Mouse (Mus musculus) lung, adult 18-20 months (tissue): ENCODE results near the gene Mfsd11.
"Not testable (repeated sequence)": the region's sequence is repeated elsewhere in the genome, so short reads cannot be mapped to it uniquely, and the experiment has no call there.

Experiments
- DNase-seq, 2 experiments: peaks; one replicate each; pipeline ENCODE4 v3.0.0; 2022; ENCODE audit warnings: mixed read lengths in 2 of 2

Mfsd11 gene

DNA sequence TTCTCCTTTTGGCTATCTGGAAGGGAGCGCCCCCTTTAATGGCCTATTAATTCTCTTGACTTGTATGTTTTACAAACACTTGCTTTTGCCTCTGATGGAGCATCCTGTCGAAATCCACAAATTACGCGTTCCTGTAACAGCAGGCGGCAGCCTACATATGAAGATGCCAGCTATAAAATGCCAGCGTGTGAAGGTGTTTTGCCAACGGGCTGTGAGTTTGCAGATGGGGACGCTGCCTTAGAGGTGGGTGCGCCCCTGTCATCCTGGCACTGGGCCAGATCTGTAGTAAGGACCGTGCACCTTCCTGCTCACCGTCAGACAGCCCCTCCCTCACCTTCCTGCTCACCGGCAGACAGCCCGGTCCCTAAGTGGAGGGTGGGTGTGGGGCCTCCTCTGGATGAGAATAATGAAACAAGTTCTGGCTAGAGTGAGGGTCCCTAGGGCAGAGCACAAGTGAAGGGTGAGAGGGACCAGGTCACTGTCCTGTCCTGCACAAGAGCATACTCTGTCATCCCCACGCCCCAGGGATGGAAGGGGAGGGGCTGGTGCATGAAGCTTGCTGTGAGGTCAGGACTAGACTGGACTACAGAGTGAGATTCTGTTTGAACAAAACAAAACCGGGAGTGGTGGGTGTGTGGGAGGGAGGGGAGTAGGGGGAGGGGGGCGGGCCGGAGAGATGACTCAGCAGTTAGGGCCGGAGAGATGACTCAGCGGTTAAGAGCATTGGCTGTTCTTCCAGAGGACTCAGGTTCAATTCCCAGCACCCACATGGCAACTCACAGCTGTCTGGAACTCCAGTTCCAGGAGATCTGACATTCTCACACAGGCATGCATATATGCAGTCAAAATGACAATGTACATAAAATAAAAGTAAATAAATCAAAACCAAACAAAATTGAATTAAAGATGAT lies 41.5 kb downstream of the Mfsd11 start:
- no peak for DNase-seq

DNA sequence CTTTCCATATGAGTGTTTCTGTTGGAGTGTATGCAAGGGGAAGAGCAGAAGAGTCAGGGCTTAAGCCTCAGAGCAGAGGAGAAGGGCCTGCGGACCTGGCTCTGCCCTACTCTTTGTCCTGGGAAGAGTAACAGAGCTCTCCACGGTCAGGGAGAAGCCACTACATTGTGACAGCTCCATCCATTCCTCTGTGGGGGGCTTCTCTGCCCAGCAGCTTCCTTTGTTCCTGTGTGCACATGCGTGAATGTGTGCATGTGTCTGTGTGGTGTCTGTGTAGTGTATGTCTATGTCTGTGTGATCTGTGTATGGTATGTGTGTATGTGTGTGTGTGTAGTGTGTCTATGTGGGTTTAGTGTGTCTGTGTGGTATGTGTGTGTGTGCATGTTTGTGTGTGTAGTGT lies 43.2 kb downstream of the Mfsd11 start:
- DNase-seq: no peak

GRCm38 (mm10) chr11:116899247-116899646 lies 47.0 kb downstream of the Mfsd11 start:
- DNase-seq: no peak

DNA sequence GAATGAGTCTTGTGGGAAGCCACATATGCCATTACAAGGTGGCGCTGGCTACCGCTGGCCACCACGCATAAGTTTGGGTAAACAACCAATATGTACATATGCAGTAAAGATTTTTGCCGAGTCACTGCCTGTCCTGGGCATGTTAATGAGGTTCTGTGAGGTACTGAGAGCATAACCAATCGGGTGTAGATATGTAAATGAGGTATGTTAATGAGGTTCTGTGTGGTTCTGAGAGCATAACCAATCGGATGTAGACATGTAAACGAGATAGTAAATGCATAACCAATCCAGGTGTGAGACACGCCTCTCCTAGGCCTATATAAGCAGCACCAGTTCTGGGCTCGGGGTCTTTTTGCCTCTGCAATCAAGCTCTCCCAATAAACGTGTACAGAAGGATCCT lies 50.3 kb downstream of the Mfsd11 start:
- not testable (repeated sequence) for DNase-seq

DNA sequence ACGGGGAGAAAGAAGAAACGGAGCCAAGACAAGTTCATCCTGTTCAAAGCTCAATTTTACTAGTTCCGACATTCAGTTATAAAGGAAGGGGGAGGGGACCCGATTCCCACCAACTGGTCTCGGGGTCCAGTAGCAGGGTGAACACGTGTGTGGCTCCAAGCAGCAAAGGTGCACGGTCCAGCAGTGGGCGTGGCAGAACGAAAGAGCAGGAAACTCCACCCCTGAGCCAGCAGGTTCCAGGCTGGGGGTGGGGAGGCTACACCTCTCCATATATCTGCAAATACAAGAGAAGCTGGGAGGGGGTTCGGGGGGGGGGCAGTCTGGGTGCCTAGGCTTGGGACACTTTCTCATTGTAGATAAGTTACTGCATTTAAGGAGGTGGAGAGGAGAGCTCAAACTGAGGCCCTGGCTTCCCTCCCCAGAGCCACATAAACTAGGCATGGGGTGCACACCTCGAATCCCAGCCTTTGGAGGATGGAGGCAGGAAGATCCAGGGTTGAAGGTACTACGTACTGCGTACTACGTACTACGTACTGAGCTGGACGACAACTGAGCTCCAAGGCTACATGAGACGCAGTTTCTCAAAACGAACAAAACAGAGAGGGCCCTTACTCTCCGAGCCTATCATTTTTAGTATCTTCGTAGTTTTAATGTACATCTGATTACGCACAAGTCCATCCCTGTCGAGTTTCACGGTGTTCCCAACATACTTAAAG lies 53.7 kb downstream of the Mfsd11 start:
- peak in 1 of 2 experiments; percentile 26 for DNase-seq

GRCm38 (mm10) chr11:116913573-116913972 lies 61.3 kb downstream of the Mfsd11 start:
- DNase-seq: no peak

GRCm38 (mm10) chr11:116914267-116914885 lies 62.1 kb downstream of the Mfsd11 start:
- no peak for DNase-seq

GRCm38 (mm10) chr11:116915241-116915640 lies 63.0 kb downstream of the Mfsd11 start:
- DNase-seq: peak; percentile 11 to 19

DNA sequence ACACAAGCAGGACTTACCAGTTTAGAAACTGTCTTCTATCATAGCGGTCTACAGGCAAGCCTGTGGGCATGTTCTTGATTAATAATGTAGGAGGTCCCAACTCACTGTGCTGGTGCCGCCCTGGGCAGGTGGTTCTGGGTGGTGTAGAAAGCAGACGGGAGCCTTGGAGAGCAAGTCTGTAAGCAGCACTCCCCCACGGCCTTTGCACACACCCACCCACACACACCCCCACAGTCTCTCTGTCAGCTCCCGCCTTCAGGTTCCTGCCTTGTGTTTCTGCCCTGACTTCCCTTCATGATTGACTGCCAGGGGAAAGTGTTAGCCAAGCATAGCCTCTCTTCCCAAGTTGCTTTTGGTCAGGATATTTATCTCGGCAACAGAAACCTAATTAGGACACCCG lies 65.1 kb downstream of the Mfsd11 start:
- no peak for DNase-seq

GRCm38 (mm10) chr11:116918323-116919185 lies 66.3 kb downstream of the Mfsd11 start, which contains the start of gene Mgat5b:
Gene Mgat5b, plus strand, starts transcription at chr11:116918863.
- peak; percentile 49 to 71 for DNase-seq

GRCm38 (mm10) chr11:116919186-116920020 lies 67.2 kb downstream of the Mfsd11 start:
- no peak for DNase-seq

DNA sequence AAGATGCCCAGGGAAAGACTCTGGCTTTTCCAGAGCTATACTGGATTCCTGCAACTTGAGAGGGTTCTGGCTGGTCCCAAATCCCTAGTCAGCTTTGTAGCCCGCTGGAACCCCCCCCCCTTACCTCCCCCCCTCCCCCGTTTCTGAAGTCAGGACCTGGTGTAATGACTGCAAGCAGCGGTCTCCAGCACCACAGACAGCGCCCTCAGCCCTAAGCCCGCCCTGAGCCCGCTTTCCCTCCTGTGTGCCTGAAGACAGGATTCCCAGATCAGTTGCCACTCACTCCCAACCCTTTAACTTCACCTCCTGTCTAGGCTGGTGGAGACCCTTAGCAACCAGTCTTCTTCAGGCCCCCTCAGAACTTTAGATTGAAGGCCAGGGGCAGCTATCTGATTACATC lies 68.5 kb downstream of the Mfsd11 start:
- DNase-seq: no peak

- DNase-seq: peak; percentile 36 to 57
These were observed 69.8 kb downstream of the Mfsd11 start for GRCm38 (mm10) chr11:116922058-116922457.
